Mouse (Mus musculus): ENCODE data around the gene Kcna2.

Gene Kcna2

GRCm38 (mm10) chr3:107100811-107101455 is at the start of gene Kcna2:
Gene Kcna2, plus strand, starts transcription at chr3:107101146.
- DNase-seq (ENCODE audit: extremely low read depth, insufficient read length, low spot score) = no peak

GRCm38 (mm10) chr3:107061468-107061867 is 39.5 kb upstream of the Kcna2 start:
- no peak for DNase-seq (ENCODE audit: extremely low read depth, insufficient read length, low spot score)

- peak; percentile 25 for DNase-seq (ENCODE audit: extremely low read depth, insufficient read length, low spot score)
Measured at GRCm38 (mm10) chr3:107062771-107063170, 38.2 kb upstream of the Kcna2 start.

GRCm38 (mm10) chr3:107065510-107066095 is 35.3 kb upstream of the Kcna2 start:
- DNase-seq (ENCODE audit: extremely low read depth, insufficient read length, low spot score) = no peak

- DNase-seq (ENCODE audit: extremely low read depth, insufficient read length, low spot score) = no peak
Measured at GRCm38 (mm10) chr3:107066165-107066850, 34.6 kb upstream of the Kcna2 start.

GRCm38 (mm10) chr3:107067245-107067644 is 33.7 kb upstream of the Kcna2 start:
- DNase-seq (ENCODE audit: extremely low read depth, insufficient read length, low spot score) = no peak

GRCm38 (mm10) chr3:107073863-107074262 is 27.1 kb upstream of the Kcna2 start:
- no peak for DNase-seq (ENCODE audit: extremely low read depth, insufficient read length, low spot score)

GRCm38 (mm10) chr3:107075705-107076104 is 25.2 kb upstream of the Kcna2 start:
- DNase-seq (ENCODE audit: extremely low read depth, insufficient read length, low spot score) = no peak

GRCm38 (mm10) chr3:107076658-107077057 is 24.3 kb upstream of the Kcna2 start:
- DNase-seq (ENCODE audit: extremely low read depth, insufficient read length, low spot score) = no peak

- no peak for DNase-seq (ENCODE audit: extremely low read depth, insufficient read length, low spot score)
Measured at GRCm38 (mm10) chr3:107077101-107077500, 23.8 kb upstream of the Kcna2 start.

GRCm38 (mm10) chr3:107080803-107081202 is 20.1 kb upstream of the Kcna2 start:
- DNase-seq (ENCODE audit: extremely low read depth, insufficient read length, low spot score) = no peak

- no peak for DNase-seq (ENCODE audit: extremely low read depth, insufficient read length, low spot score)
Measured at GRCm38 (mm10) chr3:107081227-107081626, 19.7 kb upstream of the Kcna2 start.

- DNase-seq (ENCODE audit: extremely low read depth, insufficient read length, low spot score) = no peak
Measured at GRCm38 (mm10) chr3:107084586-107084985, 16.4 kb upstream of the Kcna2 start.

GRCm38 (mm10) chr3:107087410-107087809 is 13.5 kb upstream of the Kcna2 start:
- no peak for DNase-seq (ENCODE audit: extremely low read depth, insufficient read length, low spot score)

- no peak for DNase-seq (ENCODE audit: extremely low read depth, insufficient read length, low spot score)
Measured at GRCm38 (mm10) chr3:107088820-107089219, 12.1 kb upstream of the Kcna2 start.

GRCm38 (mm10) chr3:107089475-107089874 is 11.5 kb upstream of the Kcna2 start:
- no peak for DNase-seq (ENCODE audit: extremely low read depth, insufficient read length, low spot score)

- DNase-seq (ENCODE audit: extremely low read depth, insufficient read length, low spot score) = no peak
Measured at GRCm38 (mm10) chr3:107090001-107090400, 10.9 kb upstream of the Kcna2 start.

GRCm38 (mm10) chr3:107090403-107091150 is 10.4 kb upstream of the Kcna2 start:
- no peak for DNase-seq (ENCODE audit: extremely low read depth, insufficient read length, low spot score)

GRCm38 (mm10) chr3:107094028-107094427 is 6.9 kb upstream of the Kcna2 start:
- DNase-seq (ENCODE audit: extremely low read depth, insufficient read length, low spot score) = no peak

- DNase-seq (ENCODE audit: extremely low read depth, insufficient read length, low spot score) = no peak
Measured at GRCm38 (mm10) chr3:107096269-107096731, 4.6 kb upstream of the Kcna2 start.

GRCm38 (mm10) chr3:107099866-107100265 is 1.1 kb upstream of the Kcna2 start:
- no peak for DNase-seq (ENCODE audit: extremely low read depth, insufficient read length, low spot score)

Measured in 3134 (cell line).